Mouse (Mus musculus) megakaryocyte, adult 5-6 weeks (primary cell): ENCODE measurements around the gene 1700003F12Rik. TPM values are rescaled to one million over a fixed set of nuclear protein-coding genes. Genes with fewer than 3 reads are reported as not detected.

Experiments
- ATAC-seq: 2 replicates; pipeline ENCODE4 v1.8.0; 2016; ENCODE audit warnings: mild to moderate bottlenecking, inconsistent platforms; ENCODE audit not compliant: poor library complexity, severe bottlenecking
- total RNA-seq, 2 experiments: library from RNA; stranded (forward) in 1 of 2; stranded (reverse) in 1 of 2; fragments of 153-499, 151-499 nt in 1 of 2; fragments of 221-1000, 200-1000 nt in 1 of 2; gene quantifications; 2 replicates each; pipeline versions ENCODE4 v1.2.3 to v1.2.4; 2015 to 2017

1700003F12Rik gene
- total RNA-seq, 2 experiments from 2014 or later, result not detected

DNA sequence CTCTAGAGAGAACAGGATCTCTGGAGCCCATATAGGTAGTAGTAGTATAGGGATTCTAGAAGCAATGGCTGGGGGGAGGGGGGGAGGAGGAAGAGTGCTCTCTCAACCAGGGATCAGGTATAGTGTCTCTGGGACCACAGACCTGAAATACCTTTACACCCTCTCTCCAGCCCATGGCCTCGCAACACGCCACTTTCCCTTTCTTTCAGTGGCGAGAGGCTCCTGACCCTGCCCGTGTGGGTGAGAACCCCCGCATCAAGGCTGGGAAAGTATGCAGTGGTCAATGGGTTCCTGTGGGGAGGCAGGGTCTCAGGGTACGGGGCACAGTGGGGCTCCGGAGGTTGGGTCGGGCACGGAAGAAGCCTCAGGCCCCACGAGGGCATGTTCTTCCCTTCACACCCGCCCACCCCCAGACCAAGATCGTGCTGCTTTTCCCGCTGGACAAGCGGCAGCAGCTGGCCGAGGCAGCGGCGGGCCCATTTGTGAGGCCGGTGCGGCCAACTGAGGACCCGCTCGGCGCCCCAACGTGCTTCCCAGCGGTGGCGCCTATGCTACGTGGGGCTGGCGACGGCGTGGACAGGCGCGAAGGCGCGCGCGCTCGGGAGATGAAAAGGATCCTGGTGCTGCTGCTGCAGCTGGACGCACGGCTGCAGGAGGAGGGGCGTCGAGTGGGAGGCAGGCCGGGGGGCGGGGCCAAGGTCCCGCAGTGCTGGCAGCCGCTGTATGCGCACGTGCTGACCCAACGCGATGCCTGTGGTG lies 2.4 kb downstream of the 1700003F12Rik start:
- peak; percentile 72 for ATAC-seq

DNA sequence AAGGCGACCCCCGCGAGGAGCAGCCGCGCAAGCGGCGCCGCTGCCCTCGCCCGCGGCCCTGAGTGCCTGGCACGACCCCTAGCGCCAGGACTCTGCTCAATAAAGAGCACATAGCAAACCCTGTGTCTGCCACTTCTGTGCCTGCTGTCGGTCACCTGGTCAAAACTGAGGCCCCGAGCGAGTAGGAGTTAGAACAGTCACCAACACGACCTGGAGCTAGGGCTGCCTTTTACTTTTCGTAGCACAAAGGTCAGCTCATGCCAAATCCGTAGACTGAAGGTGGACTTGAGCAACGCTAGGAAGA lies 3.0 kb downstream of the 1700003F12Rik start:
- ATAC-seq, result no peak

DNA sequence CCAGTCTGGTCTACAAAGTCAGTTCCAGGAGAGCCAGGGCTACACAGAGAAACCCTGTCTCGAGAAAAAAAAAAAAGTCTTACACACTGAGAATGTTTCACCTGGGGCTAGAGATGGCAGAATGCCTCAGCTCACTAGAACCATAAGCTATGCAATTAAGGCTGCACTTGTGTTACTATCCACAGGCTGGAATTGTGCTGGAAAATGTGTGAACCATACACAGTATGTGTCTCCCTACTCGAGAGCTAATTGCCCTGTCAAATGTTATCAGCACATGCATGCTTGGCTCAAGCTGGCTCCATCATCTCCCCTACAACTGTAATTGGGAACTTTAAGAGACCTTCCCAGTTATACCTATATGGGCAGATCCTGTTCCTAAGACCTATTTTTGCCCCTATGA lies 4.1 kb downstream of the 1700003F12Rik start:
- ATAC-seq, result no peak

DNA sequence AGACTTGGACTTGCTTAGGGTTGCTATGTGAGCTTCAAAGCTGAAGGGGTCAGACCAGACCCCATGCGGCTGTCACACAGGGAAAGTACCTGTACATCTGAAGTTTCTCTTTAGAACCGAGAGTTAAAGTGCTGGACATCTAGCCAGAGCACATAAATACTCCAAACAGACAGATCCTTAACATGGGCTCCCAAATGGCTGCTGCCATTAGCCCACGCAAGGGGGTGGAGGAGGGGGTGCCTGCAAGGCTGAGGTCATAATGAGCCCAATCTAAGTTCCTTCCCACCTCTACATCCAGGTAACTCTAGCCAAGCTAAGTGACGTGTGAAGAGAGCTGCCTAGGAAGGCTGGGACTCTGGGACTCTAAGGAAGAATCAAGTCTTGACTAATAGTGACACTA lies 4.6 kb downstream of the 1700003F12Rik start, which contains the start of gene Actl10:
Gene Actl10 (plus strand): TSS at position 301 of the 400 bp plus-strand sequence.
- no peak for ATAC-seq

DNA sequence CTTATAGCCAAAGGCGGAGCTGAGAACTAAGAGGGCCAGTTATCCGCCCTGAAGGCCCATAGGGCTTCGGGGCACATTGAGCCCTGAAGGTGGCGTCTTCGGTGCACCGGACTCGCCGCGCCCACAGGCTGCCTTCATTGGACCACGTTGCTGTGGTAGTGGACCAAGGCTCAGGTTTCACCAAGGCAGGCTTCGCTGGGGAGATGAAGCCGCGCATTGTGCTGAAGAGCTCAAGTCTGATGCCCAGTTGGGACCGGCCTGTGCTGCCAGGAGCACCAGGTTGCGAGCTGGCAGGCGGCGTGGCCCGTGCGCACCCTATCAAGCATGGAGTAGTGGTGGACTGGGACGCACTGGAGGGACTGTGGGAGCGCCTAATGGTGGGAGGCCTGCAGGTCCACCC lies 5.0 kb downstream of the 1700003F12Rik start:
- peak; percentile 33 for ATAC-seq

DNA sequence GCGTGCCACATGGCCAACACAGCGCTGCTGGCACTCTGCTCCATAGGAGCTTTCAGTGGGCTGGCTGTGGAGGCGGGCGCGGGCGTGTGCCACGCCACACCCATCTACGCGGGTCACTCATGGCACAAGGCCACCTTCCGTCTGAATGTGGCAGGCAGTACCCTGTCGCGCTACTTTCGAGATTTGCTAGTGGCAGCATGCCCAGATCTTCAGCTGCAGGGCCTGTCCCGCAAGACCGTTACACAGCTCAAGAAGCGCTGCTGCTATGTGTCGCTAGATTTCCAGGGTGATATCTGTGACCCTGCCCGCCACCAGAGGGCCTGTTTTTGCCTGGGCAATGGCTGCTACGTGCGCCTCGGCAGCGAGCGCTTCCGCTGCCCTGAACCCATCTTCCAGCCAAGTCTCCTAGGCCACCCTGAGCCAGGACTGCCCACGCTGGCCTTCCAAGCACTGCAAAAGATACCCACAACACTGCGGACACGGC lies 5.6 kb downstream of the 1700003F12Rik start:
- ATAC-seq, result peak; percentile 77

DNA sequence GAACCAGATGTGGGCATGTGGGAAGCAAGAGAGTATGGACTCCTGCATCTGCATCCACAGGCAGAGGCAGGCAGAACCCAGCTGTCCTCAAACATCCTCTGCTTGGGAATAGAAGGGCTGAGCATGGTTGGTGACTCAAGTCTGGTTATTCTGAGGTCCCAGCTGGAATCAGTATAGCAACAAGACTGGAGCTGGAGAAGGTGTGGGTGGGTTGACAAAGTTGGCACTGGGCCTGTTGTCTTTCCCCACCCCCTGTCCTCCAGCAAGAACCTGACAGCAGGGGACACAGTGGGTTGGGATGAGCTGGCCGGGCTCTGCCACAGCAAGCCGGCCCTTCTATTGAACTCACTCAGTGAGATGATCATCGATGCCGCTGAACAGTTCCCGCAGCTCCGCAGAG lies 8.3 kb downstream of the 1700003F12Rik start:
- no peak for ATAC-seq

DNA sequence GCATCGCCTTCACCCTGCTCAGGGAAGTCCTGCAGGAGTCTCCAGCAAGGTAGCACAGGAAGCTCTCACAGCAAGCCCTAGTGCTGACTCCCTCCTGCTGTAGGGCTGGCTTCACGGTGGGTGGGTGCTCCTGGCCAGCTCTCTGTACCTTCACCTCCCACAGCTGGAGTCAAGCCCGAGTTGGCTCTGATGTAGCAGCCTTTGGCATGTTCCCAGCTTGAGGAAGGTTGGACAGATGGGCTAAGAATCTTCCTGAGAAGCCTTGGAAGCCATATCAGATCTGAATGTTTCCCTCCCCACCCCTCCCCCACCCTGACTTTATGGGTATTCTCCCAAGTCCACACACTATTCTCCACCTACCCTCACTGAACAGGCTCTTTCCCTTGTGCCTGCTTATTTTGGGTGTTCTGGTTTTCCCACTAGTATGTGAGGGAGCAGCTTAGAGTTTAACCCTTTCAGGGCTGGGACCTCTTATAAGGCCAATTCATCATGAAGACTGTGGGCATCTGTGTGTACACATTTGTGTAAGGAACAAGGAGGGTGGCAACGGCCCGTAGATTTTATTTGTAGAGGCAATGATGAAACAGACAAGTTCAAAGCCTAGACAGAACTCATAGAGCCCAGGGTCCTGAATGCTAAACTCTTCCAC lies 10.4 kb downstream of the 1700003F12Rik start:
- no peak for ATAC-seq

DNA sequence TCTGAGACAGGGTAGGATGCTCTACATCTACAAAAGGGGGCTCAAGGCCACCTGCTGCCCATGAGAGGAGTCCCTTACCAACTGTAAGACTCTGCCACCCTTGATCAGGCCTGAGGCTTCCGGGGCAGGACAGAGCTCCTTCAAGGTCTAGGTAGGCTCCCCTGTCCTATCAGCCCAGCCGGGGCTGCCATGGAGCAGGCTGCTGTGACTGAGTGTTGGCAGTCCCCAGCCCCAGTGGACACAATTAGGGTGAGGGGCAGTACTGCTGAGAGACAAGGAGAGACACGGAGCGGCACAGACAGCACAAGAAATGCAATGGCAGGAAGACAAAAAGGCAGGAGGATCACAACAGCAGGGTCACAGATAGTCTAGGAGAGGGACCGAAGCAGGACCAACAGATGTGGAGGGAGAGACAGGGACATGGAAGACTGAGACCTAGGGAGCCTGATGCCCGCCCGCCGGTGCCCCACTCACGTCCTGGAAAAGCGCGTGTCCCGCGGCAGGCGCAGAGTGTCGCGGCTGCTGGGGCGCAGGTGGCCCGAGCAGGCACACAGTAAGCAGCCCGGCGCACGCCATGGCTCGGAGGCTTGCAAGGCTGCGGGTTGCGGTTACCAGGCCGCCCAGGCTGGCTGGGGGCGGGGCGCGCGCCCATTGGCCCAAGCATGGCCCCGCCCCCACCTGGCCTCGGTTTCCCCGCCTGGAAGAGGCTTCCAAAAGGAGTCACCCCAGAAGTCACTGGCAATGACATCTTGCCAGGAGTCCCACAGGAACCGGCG lies 11.6 kb downstream of the 1700003F12Rik start, which contains the start of gene Necab3:
Gene Necab3 (minus strand): TSS at position 627 of the 776 bp plus-strand sequence.
- peak; percentile 88 for ATAC-seq

DNA sequence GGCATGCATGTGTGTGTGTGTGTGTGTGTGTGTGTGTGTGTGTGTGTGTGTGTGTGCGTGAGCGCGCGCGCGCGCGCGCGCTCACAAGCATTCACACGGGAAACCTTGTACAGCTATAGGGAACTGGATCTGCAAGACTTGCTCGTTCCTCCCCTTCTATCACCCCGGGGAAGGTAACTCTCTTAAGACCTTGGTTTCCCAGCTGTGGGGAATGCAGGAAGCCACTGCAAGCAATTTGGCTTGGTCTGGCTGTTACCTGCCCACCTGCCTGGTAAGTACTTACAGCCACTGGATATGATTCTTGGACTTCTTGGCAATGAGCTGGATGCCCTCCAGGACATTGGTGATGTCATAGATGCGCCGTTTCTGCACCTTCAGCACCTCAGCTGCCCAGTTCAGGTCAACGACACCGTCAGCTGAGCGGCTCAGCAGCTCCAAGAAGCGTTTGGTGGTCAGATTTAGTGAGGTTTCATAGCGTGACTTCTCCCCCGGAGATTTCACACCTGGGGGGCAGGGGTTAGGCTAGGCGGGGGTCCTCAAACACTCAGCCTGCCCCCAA lies 16.8 kb downstream of the 1700003F12Rik start:
- no peak for ATAC-seq

DNA sequence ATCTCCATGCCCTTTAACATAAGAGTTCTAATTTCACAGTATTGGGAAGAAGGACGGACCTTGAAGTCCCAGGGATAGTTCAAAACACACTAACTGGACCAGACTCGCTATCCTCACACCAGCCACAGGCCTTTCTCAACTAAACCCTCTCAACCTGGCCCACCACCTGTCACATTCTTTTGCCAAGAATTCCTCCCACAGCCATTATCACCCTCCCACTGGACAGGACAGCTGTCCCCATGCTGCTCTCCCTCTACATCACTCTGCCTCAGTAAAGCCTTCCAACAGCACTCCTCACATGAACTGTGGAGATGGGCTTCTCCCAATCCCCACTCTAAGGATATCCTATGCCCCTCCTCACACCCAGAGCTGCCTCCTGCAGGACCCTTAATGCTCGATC lies 18.7 kb downstream of the 1700003F12Rik start:
- no peak for ATAC-seq

DNA sequence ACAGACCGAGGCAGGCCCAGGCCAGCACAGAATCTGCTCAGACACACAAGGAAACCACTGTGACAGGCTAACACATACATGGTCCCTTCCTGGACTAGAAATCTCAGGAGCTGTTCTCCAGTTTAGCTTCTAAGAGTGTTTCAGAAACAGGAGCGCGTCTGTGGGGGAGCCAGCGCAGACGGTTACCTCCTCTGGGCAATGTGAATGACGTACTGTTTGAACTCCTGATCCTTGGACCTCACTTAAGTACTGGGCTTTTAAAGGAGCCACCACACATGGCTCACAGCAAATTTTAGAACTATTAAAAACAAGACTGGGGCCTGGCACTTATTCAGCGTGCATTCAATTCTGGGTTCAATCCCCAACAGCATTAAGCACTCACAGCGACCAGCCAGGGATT lies 19.8 kb downstream of the 1700003F12Rik start:
- ATAC-seq, result no peak

DNA sequence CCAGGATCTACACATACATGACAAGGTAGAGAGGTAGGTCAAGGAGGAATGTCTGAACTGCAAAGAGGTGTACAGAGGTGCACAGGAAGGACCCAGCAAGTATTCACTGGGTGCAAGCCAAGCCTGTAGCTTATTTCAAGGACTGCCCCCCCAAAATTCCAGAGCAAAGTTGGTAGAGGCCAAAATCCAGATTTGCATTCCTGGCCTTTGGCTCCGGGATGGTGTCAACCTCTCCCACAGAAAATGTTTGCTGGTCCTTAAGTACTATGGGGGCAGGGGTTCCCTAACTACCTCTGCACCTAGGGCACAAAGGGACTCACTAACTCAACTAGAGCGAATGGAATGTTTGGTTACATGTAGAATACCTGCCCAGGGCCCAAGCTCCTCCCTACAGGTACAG lies 20.9 kb downstream of the 1700003F12Rik start:
- no peak for ATAC-seq

DNA sequence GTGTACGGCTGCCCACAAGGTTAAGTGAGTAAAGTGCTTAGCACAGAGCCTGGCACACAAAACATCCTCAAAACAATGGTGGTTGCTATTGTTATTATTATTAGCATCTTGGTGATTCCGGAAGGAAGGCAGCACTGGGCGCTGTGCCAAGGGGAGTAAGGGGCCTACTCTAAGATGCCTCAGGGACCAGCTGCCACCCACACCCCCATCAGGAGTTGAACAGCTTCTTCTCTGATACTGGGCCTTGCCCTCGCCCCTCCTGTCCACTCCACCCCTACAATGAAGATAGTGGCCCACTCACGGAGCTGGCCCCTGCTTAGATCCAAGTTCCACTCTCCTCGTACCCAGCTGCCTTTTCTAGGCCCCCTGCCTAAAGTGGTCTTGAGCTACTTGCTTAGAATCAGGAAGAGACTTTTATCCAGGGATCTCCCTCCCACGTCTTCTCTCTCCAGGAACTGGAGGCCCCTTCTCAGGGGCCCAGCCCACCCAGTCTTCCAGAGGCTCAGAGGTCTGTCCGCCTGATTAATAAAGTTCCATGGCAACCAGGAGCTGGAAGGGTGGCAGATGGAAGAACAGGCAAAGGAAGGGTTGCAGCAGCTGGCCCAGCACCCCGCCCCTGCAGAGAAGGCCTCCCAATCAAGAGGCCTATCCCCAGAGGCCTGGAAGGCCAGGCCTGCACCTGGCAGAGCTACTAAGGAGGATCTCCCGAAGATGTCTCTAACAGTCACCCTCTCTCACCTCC lies 21.6 kb downstream of the 1700003F12Rik start:
- peak; percentile 19 for ATAC-seq

DNA sequence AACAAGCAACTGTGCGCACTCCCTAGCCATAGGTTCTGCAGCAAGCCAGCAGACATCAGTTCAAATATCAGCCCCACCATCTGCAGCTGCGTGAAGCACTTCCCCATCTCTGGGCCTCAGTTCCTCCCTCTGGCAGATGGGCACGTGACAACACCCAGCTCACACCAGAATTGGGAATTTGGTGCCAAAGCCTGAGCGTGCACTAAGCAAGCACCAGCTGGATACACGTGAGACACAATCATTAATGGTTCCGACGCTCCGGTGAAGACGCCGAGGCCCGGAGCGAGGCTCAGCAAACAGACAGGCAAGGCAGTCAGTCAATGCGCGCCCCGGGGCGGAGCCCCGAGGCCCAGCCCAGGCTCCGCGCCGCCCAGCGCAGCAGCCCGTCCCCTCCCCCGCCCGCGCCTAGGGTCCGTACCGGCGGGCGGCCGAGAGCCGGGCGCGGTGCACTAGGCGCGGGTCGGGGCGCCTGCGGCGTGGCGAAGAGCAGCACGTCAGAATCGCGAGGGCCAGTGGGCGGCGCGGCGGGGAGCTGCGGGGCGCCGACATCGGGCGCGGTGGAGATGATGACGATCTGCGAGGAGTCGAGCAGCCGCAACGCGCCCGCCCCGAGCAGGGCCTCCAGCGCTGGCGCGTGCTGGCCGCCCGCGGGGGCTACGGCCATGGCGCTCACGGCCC lies 22.3 kb downstream of the 1700003F12Rik start:
- ATAC-seq, result peak; percentile 58

DNA sequence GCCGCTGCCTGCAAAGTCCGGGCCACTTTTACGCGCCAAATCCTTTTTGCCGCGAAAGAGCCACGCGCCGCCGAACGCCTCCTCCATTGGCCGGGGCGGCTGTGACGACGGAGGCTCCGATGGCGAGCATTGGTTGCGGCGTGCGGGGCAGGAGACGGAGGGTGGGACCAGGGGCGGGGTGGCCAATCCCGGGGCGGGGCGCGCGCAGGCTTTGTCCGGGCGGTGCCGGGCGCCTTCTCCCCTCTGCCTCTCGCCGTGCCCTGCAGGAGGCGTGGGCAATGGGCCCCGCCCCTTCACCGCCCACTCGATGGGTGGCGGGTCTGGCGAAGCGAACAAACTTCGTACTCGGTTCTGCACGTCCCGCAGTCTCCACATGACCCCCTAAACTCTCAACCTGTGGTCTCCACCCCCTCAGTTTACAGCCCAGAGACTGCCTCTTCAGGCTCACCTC lies 23.0 kb downstream of the 1700003F12Rik start, which contains the start of gene E2f1:
Gene E2f1 (minus strand): TSS at position 57 of the 451 bp plus-strand sequence.
- ATAC-seq, result peak; percentile 83

DNA sequence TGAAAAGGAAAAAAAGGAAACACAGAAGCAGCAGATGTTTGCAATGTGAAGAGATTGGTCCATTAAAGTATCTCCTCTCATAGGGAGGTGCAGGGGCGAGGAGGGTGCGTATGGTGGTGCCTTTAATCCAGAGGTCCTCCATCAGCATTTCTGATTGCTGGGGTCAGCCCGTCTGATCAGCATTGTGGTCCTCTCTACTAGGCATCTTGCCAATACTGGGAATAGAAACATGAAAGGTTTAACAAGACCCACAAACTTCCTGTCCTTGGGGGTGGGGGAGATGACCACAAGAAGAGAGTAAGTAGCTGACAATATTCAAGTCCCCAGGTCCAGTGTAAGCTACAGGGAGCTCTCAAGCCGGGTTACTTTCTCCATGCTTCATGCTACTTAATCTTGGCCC lies 23.8 kb downstream of the 1700003F12Rik start:
- no peak for ATAC-seq

DNA sequence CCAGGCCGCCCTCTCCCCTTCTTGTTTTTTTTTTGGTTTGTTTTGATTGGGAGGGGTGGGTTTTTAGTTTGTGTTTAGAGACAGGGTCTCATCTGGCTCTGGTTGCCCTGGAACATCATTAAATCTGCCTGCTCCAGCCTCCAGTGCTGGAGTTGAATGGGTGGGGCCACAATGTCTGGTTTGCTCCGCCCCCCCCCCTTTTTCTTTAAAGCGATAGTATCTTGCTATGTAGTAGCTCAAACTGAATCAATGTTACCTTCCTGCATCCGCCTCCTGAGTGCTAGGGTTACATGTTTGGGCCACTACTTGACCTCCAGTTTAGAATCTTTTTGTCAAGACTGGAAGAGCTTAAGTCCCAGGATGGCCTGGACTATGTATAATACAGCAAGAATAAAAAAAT lies 24.4 kb downstream of the 1700003F12Rik start:
- ATAC-seq, result no peak

DNA sequence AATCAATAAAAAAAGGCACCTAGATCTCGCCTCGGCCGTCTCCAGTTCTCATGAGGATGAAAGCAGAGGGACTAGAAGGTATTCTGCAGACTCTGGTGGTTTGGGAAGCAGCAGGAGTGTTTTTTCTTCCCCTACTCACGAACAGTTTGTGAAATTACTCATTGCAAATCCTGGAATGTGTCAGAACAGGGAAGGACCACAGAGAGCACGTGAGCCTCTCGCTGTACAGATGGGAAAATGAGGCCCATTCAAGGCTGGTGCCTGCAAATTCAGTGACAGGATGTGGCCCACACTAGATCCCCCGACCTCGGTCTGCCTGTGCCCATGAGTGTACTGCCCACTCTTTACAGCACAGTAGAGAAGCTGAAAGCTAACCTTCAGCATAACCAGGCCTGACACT lies 25.1 kb downstream of the 1700003F12Rik start:
- no peak for ATAC-seq

DNA sequence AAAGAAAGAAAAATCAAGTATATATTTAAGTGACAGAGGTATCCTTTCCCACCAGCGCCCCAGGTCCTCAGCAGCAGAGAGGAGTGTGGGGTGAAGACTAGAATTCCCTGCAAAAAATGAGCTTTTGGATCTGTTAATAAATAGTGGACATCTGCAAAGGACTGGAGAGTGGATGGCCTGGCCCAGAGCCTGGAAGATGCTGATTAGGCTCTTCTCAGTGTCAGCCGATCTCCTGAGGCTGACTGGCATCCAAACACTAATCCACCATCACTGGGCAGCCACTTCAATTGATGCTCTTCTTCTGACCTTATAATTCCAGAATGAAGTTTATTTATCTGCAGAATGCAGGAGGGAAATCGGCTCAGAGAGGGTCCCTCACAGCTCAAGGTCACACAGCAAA lies 26.1 kb downstream of the 1700003F12Rik start:
- no peak for ATAC-seq
